Mouse (Mus musculus) ovary, postnatal 36 days (tissue): ENCODE data around the gene Ankle1.
A peak's percentile ranks its signal among the peaks of the same experiment; 100 is the strongest.

Experiments
- DNase-seq: peaks from one replicate; pipeline ENCODE4 v3.0.0; 2022; ENCODE audit warnings: low spot score, mixed read lengths

Ankle1 gene

DNA sequence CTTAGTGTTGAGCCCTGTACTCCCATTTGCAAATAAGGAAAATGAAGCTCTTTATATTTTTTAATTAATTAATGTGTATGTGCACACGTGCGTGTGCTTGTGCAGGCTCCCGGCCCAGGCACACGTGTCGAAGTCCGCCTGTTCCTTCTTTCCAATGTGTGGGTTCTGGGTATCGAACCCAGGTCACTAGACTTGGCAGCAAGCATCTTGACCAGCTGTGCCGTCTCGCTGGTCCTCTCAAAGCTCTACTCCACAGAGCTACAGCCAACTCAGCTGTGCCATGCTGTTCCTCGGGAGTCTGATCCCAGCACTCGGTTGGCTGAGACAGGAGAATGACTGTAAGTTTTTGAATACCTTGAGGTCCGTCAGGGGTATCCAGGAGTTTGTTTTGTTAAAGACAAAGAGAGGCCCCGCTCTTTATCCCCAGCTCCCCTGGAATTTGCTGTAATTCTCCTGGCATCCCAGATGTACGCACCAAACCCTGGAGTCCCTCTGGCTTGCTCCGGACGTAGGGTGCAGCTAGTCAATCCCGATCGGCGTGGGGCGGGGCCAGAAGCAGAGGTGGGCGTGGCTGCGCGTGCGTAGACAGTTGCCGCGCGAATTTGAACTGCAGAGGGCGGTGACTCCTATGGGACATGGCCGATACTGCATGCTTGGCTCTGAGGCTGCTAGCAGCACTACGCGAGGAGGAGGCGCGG lies at the start of gene Ankle1:
Ankle1 (plus strand) TSS at position 610 of the 698 bp plus-strand sequence.
- DNase-seq, result peak; percentile 97

DNA sequence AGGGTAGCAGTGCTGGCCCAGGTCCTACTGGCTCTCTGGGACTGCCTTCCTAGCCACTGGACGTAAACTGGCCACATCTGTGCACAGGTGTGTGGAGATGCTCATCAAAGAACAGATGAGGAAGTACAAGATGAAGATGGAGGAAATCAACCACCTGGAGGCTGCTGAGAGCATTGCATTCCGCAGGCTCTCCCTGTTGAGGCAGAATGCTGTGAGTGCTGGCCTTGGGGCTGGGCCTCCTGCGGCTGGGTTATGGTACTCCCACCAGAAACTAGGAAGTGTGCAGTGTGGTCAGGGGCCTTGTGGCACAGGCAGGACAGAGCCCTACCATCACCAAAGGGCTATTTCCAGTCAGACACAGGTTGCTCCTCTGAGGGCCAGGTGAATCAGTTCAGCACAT lies 47.8 kb upstream of the Ankle1 start:
- no peak for DNase-seq

DNA sequence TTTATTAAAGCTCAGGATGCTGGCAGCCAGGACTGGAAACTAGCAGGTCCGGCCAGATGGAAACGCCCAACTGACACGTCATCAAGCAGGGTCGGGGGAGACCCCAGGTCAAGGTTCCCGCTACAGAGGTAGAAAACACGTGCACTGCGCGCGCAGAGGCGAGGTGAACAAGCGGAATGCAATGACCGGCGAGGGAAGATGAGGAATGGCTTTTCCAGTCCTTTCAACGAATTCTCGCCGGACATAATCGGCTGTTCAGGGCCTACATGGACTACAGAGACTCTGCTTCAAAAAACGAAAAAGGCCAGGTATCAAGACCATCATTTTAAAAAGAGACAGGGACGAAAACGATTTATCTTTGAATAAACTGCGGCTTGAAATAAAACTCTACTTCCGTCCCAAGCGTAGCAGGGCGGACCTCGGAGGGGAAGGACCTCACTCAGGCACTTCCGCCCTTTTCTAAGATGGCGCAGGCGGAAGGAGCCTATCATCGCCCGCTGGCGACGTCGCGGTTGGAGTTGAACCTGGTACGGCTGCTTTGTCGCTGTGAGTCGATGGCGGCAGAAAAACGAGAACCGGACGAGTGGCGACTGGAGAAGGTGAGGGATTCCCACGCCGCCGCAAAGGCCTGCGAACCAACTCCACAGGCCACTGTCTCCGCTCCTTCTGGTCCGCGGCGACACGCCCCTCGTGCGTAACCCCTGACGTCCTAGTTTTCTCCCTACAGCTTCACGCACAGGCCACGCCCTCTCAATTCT lies 38.9 kb upstream of the Ankle1 start, which contains the start of gene Use1:
Use1 (plus strand) TSS at position 78 of the 758 bp plus-strand sequence.
- peak; percentile 90 for DNase-seq

DNA sequence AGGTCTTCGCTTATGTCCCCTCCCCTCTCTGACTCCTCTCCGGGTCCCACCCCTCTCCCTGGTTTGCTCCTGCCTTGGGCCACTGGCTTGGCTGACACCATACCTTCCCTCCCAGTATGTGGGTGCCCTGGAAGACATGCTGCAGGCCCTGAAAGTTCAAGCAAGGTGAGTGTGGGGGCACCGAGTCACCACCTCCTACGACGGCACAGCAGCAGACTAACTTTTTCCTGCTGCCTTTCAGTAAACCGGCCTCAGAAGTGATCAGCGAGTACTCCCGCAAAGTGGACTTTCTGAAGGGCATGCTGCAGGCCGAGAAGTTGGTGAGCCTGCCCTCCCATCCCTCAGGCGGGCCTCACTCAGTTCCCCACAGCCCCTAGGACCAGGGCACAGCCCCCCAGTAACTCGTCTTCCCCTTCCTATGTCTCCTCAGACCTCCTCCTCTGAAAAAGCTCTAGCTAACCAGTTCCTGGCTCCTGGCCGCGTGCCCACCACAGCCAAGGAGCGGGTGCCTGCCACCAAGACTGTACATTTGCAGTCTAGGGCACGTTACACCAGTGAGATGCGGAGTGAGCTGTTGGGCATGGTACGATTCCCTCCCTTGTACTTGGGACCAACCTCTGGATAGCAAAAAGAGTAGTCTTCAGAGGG lies 38.2 kb upstream of the Ankle1 start:
- no peak for DNase-seq

DNA sequence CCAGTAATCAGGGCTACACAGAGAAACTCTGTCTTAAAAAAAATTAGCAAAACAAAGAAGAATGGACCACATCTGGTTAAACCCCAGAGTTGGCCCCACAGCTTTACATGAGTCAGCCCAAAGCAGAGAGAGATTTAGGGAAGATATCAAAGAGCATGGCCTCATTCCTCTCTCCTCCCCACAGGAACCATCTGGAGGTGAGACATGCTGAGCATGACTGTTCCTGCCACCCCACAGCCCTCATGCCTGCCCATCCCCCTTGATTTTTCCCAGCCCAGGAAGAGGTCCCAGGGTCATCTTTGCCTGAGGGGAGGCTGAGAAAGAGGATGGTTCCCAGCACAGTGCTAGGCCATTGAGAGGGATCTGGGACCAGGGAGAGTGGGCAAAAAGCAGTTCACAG lies 37.4 kb upstream of the Ankle1 start:
- DNase-seq, result no peak

DNA sequence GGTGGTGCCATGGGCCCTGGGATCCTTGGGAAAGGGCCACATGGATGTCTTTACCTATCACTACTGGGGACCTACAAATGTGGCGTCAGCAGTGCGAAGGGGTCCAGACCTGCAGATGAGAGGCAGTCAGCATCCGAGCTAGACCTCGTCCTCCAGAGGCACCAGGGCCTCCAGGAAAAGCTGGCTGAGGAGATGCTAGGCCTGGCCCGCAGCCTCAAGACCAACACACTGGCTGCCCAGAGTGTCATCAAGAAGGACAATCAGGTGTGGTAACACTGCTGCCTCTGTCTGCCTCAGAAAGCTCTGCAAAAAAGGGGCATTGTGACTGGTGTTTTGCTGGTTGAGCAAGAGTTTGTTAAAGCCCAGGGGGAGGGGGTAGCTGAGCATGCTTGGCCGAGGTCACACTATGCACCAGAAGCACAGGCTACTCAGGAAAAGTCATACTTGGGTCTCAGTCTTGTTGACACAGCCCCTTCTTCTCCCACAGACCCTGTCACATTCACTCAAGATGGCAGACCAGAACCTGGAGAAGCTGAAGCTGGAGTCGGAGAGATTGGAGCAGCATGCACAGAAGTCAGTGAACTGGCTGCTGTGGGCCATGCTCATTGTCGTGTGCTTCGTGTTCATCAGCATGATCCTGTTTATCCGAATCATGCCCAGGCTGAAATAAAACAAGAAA lies 36.6 kb upstream of the Ankle1 start:
- DNase-seq, result no peak

DNA sequence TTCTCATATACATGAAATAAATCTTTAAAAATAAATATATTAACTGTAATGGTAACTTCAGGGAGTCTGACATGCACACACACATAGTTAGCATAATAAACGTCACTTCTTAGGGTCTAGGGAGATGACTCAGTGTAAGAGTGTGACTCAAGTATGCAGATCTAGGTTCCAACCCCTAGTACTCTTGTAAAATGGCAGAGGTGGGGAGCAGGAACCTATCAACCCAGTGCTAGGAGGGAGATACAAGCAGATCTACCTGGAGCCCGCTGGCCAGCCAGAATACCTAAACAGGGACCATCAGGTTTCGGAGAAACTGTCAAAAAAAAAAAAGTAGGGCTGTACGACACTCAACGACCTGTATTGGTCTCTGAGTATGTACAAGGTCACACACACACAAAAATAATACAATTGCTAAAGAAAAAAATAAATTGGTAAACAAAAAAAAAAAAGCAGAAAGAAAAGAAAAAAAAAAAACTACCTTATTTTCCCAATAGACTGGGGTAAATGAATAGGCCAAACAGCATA lies 35.0 kb upstream of the Ankle1 start:
- no peak for DNase-seq

DNA sequence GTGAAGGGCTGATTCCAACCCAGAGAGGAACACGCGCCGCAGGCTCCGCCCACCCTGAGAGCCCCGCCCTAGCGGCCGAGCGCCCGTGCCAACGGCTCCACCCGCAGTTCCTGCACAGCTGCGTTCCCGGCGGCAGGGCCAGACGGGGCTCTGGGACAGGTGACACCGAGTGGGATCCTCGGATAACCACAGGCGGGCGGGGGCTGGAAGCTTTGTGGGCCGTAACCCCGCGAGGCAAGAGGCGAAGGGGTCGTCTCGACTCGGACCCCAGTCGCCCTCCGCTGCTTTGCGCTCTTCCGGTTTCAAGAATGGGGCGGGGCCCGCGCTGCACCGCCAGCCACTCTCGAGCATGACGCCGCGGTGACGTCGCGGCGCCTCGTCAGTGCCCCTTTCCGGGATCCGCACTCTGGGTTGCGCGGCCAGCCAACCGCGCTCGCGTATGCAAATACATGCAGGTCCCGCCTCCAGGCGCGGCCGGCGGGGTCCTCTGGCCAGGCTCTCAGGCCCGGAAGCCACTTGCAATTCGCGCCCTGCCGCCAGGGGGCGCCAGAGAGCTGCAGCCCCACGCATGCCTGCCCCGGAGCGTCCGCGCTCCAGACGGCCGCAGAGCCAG lies 34.5 kb upstream of the Ankle1 start, which contains the start of gene Ocel1:
Ocel1 (plus strand) TSS at position 63 of the 613 bp plus-strand sequence.
- peak; percentile 97 for DNase-seq

DNA sequence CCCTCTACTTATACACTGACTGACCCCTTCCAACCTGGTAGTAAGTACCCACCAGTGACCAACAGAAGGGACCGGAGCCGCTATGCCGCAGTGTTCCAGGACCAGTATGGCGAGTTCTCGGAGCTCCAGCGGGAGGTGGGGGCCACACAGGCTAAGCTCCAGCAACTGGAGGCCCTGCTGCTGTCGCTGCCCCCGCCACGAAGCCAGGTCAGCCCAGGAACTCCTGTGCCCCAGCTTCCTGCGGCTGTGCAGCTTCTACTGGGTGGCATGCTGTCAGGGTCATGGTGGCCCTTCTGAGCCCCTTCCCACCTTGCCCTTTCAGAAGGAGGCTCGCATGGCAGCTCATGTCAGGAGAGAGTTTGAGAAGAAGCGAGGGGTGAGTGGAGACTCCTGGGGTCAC lies 33.4 kb upstream of the Ankle1 start:
- DNase-seq, result no peak

DNA sequence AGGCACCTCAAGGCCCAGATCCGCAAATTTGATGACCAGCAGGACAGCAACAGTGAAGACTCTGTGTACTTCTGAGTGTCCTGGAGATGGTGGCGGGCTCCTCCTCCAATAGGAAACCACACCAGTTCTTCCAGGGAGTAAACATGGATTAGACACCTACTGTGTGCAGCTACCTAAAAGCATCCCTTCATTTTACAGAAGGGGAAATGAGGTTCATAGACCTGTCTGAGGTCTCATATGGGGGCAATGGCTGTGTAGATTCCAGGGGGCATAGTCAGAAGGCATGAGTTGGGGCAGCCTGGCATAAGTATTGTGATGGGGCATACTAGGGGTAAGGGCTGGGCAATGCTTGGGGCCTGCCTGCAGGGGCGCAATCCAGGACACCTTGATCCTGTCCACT lies 32.8 kb upstream of the Ankle1 start:
- no peak for DNase-seq

DNA sequence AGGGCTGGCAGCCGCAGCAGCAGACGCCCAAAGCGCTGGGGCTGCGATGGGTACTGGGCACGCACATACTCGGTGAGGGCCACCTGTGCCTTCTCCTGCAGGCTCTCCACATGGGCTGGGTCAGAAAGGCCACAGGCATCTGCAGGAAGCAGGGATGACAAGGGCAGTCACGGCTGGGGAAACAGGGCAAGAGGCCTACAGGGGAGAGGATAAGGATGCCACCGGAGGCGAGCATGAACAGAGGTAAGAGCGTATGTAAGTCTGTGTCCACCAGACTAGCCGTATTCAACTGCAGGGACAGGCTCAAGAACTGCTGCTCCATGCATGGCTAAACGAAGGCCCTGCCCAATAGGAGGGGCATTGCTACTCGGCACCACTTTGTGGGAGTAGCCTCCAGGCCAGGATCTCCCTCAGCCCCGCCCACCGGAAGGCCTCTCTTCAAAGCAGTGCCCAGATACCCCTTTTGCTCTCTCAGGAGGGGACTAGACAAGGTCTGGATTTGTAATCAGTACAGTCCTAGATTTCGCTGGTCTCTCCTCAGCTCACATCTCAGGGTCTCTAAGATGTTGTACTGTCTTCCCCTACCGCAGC lies 31.1 kb upstream of the Ankle1 start:
- no peak for DNase-seq

DNA sequence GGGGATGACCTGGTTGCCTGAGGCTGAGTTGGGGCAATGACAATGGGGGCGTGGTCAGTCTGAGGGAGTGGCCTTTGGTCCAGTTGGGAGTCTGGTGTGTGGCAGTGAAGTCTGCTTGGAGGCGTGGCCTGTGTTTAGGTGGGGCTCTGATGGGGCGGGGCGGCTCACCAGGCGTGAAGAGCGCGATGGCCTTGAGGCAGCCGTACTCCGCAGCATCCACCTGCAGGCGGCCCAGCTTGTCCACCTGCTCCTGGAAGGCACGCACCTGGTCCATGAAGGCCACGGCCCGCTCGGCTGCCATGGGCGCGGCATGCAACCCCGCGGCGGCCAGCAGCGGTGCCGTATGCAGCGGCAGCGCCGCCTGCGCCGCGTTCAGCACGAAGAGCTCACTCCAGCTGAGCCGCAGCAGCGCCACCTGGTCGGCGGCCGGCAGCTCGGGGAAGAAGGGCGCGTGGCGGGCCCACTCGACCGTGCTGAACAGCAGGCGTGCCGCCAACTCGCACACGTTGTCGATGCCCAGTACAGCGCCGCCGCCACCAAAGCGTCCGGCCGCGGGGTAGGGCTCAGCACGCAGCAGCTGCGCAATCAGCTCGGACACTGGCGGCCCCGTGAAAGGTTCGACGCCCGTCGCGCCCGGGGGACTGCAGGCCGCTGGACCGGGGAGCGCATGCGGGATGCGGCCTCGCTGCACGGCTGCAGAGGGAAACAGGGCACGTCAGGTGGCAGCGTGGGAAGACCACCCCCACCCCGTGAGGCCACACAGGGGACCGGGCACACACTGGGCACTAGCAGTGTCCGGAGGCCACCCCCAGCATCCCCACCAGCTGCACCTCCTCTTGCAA lies 30.0 kb upstream of the Ankle1 start:
- peak; percentile 50 for DNase-seq

DNA sequence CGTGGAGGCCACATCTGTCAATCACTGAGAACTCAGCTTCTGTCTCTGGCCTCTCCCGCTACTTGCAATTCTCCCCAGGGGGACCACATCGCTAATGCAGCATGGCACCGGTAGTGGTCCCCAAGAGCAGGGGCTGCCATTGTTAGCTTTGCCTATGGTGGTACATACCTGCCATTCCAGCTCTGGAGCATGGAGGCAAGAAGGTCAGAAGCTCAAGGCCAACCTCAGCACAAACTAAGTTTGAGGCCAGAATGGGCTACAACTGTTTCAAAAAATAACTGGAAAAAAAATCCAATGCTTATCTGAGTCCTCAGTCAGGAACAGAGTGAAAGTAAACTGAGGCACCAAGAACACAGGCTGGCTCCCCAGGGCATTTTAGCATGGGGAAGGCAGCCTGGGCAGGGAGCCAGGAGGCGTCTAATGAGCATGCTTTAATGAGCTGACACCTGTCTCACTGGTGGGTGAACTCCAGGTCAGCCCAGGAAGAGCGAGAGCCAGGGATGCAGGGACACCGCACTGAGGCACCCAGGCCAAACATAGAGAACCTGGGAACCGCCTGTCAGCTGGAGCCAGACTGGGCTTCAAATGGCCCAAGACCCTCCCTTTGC lies 29.3 kb upstream of the Ankle1 start:
- DNase-seq, result no peak

DNA sequence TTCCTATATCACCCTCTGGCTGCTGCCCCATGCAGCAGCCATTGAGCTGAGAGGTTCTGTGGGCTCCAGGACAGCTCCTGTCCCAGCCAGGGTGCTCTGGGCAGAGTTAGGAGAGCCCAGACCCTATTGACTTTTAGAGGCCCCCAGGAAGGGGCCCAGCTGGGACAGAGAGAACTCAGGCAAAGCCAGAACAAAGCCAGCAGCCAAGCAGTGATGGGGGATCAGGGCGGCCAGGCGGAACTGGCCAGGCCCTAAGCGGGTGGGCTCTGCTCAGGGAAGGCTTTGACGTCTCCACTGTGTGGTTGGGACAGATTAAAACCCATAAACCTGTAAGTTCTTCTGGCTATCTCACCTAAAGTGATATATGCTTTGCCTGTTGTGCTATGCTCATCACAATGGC lies 26.8 kb upstream of the Ankle1 start:
- DNase-seq, result no peak

DNA sequence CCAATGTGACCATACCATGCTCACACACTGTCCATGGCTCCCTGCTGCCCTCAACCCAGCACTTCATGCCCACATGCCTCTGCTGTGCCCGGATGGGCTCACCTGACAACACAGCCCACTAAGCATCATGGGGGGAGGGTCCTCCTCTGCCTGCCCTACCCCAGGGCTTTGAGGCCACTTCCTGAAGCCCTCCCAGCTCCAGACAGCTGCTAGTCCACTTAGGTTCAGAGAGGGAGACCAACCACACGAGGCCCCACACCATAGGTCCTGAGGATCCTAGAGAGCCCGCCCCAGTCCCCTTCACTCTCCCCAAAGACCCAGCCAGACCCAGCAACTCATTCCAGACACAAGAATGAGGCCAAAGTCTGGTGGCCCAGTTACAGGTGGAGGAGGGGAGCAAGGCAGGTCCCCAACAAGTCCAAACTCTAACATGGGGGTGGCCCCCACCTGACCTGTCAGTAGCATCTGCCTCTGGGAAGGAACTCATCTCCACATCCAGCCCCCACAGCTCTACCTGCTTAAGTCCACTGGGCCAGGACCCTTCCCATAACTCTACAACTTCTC lies 26.2 kb upstream of the Ankle1 start:
- no peak for DNase-seq

DNA sequence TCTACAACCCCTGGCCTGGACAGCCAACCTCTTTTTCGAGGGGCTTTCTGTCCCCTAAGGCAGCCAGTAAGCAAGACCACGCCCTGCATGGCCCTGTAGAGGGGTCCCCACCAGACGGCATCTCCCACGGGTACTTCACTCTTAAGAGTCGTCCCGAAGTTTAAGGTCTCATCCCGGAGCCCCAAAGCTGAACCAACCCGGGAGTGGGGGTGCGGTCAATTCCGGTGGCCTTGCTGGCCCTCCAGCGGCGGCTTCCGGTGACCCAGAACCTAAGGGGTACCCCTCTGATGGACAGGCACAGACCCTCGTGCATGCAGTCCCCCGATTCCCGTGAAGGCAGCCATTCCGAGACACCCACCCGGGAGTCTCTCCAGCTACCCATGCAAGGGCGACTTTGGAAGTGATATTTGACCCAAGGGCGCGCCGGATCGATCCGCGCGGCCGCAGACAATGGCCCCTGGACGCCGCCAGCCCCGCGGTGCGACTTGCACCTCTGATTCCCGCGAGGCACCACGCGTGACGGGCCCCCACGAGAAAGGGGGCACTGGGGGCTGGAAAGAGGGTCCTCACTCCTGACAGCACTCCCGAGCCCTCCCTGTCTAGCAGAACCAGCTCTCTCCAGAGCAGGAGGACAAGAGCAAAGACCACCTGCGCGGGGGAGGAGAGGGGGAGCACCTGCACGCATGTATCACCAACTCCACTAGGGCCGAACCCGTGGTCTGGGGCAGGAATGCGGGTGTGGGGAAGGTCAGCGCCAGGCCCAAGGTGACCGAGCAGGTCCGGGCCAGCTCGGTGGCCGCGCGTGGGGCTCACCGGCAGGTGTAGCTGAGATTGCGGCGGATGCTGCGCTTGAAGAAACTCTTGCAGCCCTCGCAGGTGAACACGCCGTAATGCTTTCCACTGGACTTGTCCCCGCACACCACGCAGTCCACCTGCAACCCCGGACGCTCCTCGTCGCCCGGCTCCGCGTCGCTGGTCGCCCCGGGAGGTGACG lies 25.3 kb upstream of the Ankle1 start:
- DNase-seq, result peak; percentile 41

DNA sequence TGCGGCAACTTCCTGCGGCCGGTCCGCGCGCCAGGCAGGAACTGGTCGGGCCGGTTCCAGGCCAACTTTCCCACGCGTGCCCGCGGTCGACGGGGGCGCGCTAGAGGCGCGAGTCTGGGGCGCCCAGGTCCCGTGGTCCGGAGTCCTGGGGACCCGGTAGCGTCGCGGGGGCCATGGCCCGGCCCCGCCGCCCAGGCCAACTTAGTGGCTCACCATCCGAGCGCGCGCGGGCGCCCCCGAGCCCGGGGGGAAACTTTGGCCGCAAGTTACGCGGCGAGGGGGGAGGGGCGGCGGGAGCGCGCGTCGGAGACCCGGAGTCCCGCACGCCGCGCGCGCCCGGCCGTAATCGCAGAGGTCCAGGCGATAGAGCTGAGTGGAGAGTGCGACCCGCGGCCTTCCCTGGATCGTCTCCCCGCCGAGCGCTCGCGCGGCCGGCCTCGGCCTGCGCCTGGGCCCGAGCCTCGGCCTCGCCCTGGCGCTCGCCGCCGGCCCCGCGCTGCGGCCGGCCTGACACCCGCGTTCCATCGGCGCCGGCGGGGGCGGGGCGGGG lies 24.3 kb upstream of the Ankle1 start, which contains the start of gene Nr2f6:
Nr2f6 (minus strand) TSS at position 540 of the 550 bp plus-strand sequence.
- DNase-seq, result peak; percentile 77
